Mouse (Mus musculus) ES-E14 (cell line): ENCODE data around the gene Dnal1.

Experiments used
- MAFK ChIP-seq: IDR thresholded peaks from 2 replicates; pipeline ENCODE4 v1.6.1; 2014; ENCODE audit warnings: mild to moderate bottlenecking, low read depth, low read length, inconsistent platforms; ENCODE audit not compliant: insufficient read depth
- ZC3H11A ChIP-seq: IDR thresholded peaks from 2 replicates; pipeline ENCODE4 v1.6.1; 2012; ENCODE audit warnings: low read depth, mild to moderate bottlenecking, inconsistent platforms, low read length, borderline replicate concordance
- ZNF384 ChIP-seq: IDR thresholded peaks from 2 replicates; pipeline ENCODE4 v1.6.1; 2012; ENCODE audit warnings: low read depth, low read length, inconsistent platforms

DNA sequence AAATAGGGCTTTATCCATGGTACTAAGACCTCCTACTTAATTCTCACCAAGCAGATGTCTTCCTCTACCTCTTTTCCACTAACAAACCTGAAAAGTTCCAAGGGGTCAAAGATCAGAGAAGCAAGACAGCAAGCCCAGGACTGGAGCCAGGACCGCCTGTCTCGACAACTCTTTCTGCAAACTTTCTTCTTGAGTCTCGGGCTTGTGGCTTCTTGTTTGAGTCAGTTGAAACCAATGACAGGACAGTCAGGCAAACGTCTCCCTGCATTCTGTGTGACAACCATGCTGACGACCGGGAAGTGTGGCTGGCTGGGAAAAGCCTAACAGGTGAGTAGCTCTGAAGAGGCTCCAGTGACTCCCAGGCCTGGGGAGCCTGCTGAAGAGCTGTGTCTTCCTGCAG is 71.4 kb downstream of the Dnal1 start:
- no peak for TF ChIP-seq MAFK
- TF ChIP-seq ZNF384 = no peak
- TF ChIP-seq ZC3H11A = no peak
